Comparison of ENCODE assay signal across 12 mouse cellular contexts in the genomic region with DNA sequence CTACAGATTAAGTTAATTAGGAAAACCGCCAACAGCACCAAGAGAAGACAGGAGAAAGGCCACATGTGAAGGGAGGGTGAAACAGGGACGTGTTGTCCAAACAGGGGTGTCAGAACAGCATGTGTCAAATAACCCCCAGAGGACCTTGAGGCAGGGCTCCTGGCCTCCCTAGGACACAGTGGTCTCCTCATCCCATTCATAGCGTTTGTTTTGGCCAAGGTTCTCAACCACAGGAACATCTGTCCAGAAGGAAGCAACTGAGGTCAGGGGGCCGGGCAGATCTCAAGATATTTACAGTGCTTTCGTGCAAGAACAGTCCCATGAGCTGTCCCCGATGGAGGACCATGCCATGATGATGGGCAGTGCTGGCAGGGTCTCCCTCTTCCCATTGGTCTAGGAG. TPM values are rescaled to one million over a fixed set of nuclear protein-coding genes. Genes with fewer than 3 reads are reported as not detected.
DNase-seq lines count a peak whose midpoint lies in the region; ATAC-seq lines count a peak whose summit lies in the region.
"Had no signal": no experiment of that assay in that cellular context is flagged by ENCODE, and none has a peak within 500 bp of the region (broad histone marks: within the 10 kb centered on the region; RNA-seq: fewer than 3 reads in every experiment).

No protein-coding gene starts in this region.

- intact Hi-C loops in gastrocnemius, postnatal 14 days (cut with DNase I; ENCODE audit: low total_unique reads), result no loop called here

- no peaks in the 10 kb centered on the region for H3K36me3 ChIP-seq in heart, embryonic 11.5 days (ENCODE audit: control insufficient read depth, insufficient read depth, low read length)
- H3K36me3 ChIP-seq: intestine, embryonic 15.5 days; lung, embryonic 15.5 days had no signal

- peak; percentile 80 to 85 for DNase-seq in heart, adult 18-20 months
- peak; percentile 86 for DNase-seq in 416B (ENCODE audit: low read depth)
- DNase-seq in gastrocnemius, postnatal 14 days, result peak; percentile 22
- DNase-seq in kidney, postnatal 14 days, result peak; percentile 78
- DNase-seq in embryo, embryonic 11 days, result no peak
- no peak for DNase-seq in embryo, embryonic 10.5 days (ENCODE audit: low spot score)
- DNase-seq in urinary bladder, adult 2 months (ENCODE audit: low spot score), result no peak

- H3K27ac ChIP-seq in heart, embryonic 11.5 days (ENCODE audit: low read depth, low read length), result no peak overlapping the region
- H3K27ac ChIP-seq: intestine, embryonic 15.5 days; lung, embryonic 15.5 days had no signal

- H3K9ac ChIP-seq in heart, embryonic 11.5 days (ENCODE audit: low read depth, low read length), result no peak overlapping the region
- H3K9ac ChIP-seq: intestine, embryonic 15.5 days; lung, embryonic 15.5 days had no signal

- H3K4me3 ChIP-seq in heart, embryonic 11.5 days (ENCODE audit: low read depth, low read length), result no peak overlapping the region
- H3K4me3 ChIP-seq: intestine, embryonic 15.5 days; lung, embryonic 15.5 days had no signal

- 47% methylated on average over 6 of the region's 6 CpGs for WGBS in heart, embryonic 11.5 days (ENCODE audit: insufficient replicate concordance)

- peaks cover 12% of the 10 kb centered on the region for H3K4me1 ChIP-seq in heart, embryonic 11.5 days (ENCODE audit: control insufficient read depth, insufficient read depth, low read length)

- H3K27me3 ChIP-seq in heart, embryonic 11.5 days (ENCODE audit: control insufficient read depth, insufficient read depth, low read length), result no peaks in the 10 kb centered on the region
- H3K27me3 ChIP-seq: intestine, embryonic 15.5 days had no signal

- no peak for ATAC-seq in heart, embryonic 11.5 days (replicated peaks; ENCODE audit: insufficient number of reproducible peaks, low FRiP score, low TSS enrichment)
- ATAC-seq: CD4-positive, CD25-positive, alpha-beta regulatory T cell, adult 4 months; forebrain, embryonic 16.5 days; intestine, embryonic 15.5 days had no signal

- no peak overlapping the region for H3K4me2 ChIP-seq in heart, embryonic 11.5 days
- H3K4me2 ChIP-seq: intestine, embryonic 15.5 days; lung, embryonic 15.5 days had no signal

- no peaks in the 10 kb centered on the region for H3K9me3 ChIP-seq in heart, embryonic 11.5 days (replicated peaks; ENCODE audit: control insufficient read depth, low read length)
- H3K9me3 ChIP-seq: intestine, embryonic 15.5 days; lung, embryonic 15.5 days had no signal

RNA-seq across cellular contexts. Expression of a gene that starts 49.2 kb away (rescaled TPM):
- 100 to 1,000 TPM; 122 to 213 TPM for total RNA-seq in heart, adult 18-20 months (2021)
- 0.57 and 0.75 TPM in 2 replicates for polyA plus RNA-seq in heart, embryonic 11.5 days (2014; fragmentation: Nextera tagmentation; extraction: Ambion mirVana)
- 100 to 1,000 TPM in 1 of 2 experiments, 10 to 100 TPM in 1; 70.1 to 157 TPM for total RNA-seq in gastrocnemius, postnatal 14 days (2021)
- 7.4 and 21.3 TPM in 2 replicates for polyA plus RNA-seq in urinary bladder, adult 2 months (2012; rRNA removed)
- polyA plus RNA-seq: CD4-positive, CD25-positive, alpha-beta regulatory T cell, adult 4 months had no signal

Comparison
In these comparisons a context has a peak if more than half of its experiments do, and no peak if none do; other contexts are left out.
1. DNase-seq: peak in heart, adult 18-20 months (2 of 2), 416B (single experiment), gastrocnemius, postnatal 14 days (single experiment) and kidney, postnatal 14 days (single experiment); none in embryo, embryonic 11 days (single experiment), embryo, embryonic 10.5 days (single experiment) and urinary bladder, adult 2 months (single experiment).